Mouse (Mus musculus) MEL (cell line): ENCODE data around the gene Vwa8. TPM values are rescaled to one million over a fixed set of nuclear protein-coding genes. Genes with fewer than 3 reads are reported as not detected.

ENCODE experiments used
- DNase-seq: peaks from one replicate; pipeline ENCODE4 v3.0.0; 2011; ENCODE audit warnings: low read depth, low spot score
- H3K27ac ChIP-seq: 2 replicates; pipeline ENCODE4 v1.5.1; 2012; ENCODE audit warnings: low read depth, mild to moderate bottlenecking, control low read depth, low read length, moderate library complexity; ENCODE audit not compliant: control insufficient read depth
- H3K27me3 ChIP-seq, 2 experiments: fragments of 150-350 bp in 1 of 2; sonication (generic) in 1 of 2; 2 replicates each; pipeline ENCODE4 v1.6.1; 2012; ENCODE audit warnings: low read length in 2 of 2, mild to moderate bottlenecking in 2 of 2, improper control_type of control experiment in 1 of 2, moderate library complexity in 1 of 2; ENCODE audit not compliant: insufficient read depth in 2 of 2, control insufficient read depth in 1 of 2
- H3K36me3 ChIP-seq, 2 experiments: 2 replicates each; pipeline ENCODE4 v1.6.1; 2012 to 2014; ENCODE audit warnings: low read length in 2 of 2, improper control_type of control experiment in 1 of 2, inconsistent platforms in 1 of 2, mild to moderate bottlenecking in 1 of 2; ENCODE audit not compliant: insufficient read depth in 2 of 2, control insufficient read depth in 1 of 2
- H3K4me1 ChIP-seq, 2 experiments: fragments of 150-350 bp in 1 of 2; sonication (generic) in 1 of 2; 2 replicates each; pipeline ENCODE4 v1.6.1; 2012; ENCODE audit warnings: low read length in 2 of 2, improper control_type of control experiment in 1 of 2, mild to moderate bottlenecking in 1 of 2; ENCODE audit not compliant: insufficient read depth in 2 of 2, control insufficient read depth in 1 of 2
- H3K4me3 ChIP-seq, 2 experiments: fragments of 150-350 bp in 1 of 2; sonication (generic) in 1 of 2; 2 replicates each; pipeline ENCODE4 v1.5.1; 2012; ENCODE audit warnings: low read depth in 2 of 2, low read length in 2 of 2, mild to moderate bottlenecking in 2 of 2, moderate library complexity in 2 of 2, control low read depth in 1 of 2, improper control_type of control experiment in 1 of 2; ENCODE audit not compliant: control insufficient read depth in 1 of 2, insufficient read depth in 1 of 2
- H3K79me2 ChIP-seq: 2 replicates; pipeline ENCODE4 v1.6.1; 2012; ENCODE audit warnings: mild to moderate bottlenecking, low read length, moderate library complexity; ENCODE audit not compliant: control insufficient read depth, poor library complexity, insufficient read depth
- H3K9ac ChIP-seq: 2 replicates; pipeline ENCODE4 v1.6.1; 2012; ENCODE audit warnings: low read depth, mild to moderate bottlenecking, control low read depth, low read length, moderate library complexity; ENCODE audit not compliant: control insufficient read depth, poor library complexity, severe bottlenecking
- H3K9me3 ChIP-seq: fragments of 150-350 bp; sonication (generic); replicated peaks from 2 replicates; pipeline ENCODE4 v1.6.1; 2012; ENCODE audit warnings: mild to moderate bottlenecking, low read length, improper control_type of control experiment, moderate library complexity; ENCODE audit not compliant: insufficient read depth
- BHLHE40 ChIP-seq: IDR thresholded peaks from 2 replicates; pipeline ENCODE4 v1.6.1; 2012; ENCODE audit warnings: low read depth, mild to moderate bottlenecking, inconsistent platforms, low read length, improper control_type of control experiment, borderline replicate concordance
- CHD1 ChIP-seq: IDR thresholded peaks from 2 replicates; pipeline ENCODE4 v1.6.1; 2012; ENCODE audit warnings: low read depth, mild to moderate bottlenecking, inconsistent platforms, low read length, improper control_type of control experiment
- CTCF ChIP-seq, 3 experiments: IDR thresholded peaks in 2 of 3; conservative IDR thresholded peaks in 1 of 3; 2 replicates each; pipeline ENCODE4 v1.5.1; 2011 to 2012; ENCODE audit warnings: low read length in 3 of 3, low read depth in 2 of 3, mild to moderate bottlenecking in 2 of 3, improper control_type of control experiment in 1 of 3, inconsistent platforms in 1 of 3, mixed read lengths in 1 of 3, moderate library complexity in 1 of 3; ENCODE audit not compliant: control insufficient read depth in 1 of 3, insufficient read depth in 1 of 3, poor library complexity in 1 of 3, severe bottlenecking in 1 of 3
- ETS1 ChIP-seq: IDR thresholded peaks from 2 replicates; pipeline ENCODE4 v1.6.1; 2012; ENCODE audit warnings: low read depth, mild to moderate bottlenecking, inconsistent platforms, low read length, improper control_type of control experiment, moderate library complexity
- GABPA ChIP-seq: IDR thresholded peaks from 2 replicates; pipeline ENCODE4 v1.6.1; 2012; ENCODE audit warnings: low read depth, mild to moderate bottlenecking, inconsistent platforms, low read length, improper control_type of control experiment, moderate library complexity
- JUND ChIP-seq: IDR thresholded peaks from 2 replicates; pipeline ENCODE4 v1.6.1; 2011; ENCODE audit warnings: low read depth, mild to moderate bottlenecking, improper control_type of control experiment, low read length
- MAFK ChIP-seq: IDR thresholded peaks from 2 replicates; pipeline ENCODE4 v1.6.1; 2011; ENCODE audit warnings: low read depth, mild to moderate bottlenecking, low read length, improper control_type of control experiment, borderline replicate concordance
- MXI1 ChIP-seq: IDR thresholded peaks from 2 replicates; pipeline ENCODE4 v1.6.1; 2011; ENCODE audit warnings: mild to moderate bottlenecking, low read depth, low read length, improper control_type of control experiment
- MYB ChIP-seq: IDR thresholded peaks from 2 replicates; pipeline ENCODE4 v1.6.1; 2011; ENCODE audit warnings: mild to moderate bottlenecking, low read depth, low read length, improper control_type of control experiment
- NRF1 ChIP-seq: IDR thresholded peaks from 2 replicates; pipeline ENCODE4 v1.6.1; 2014; ENCODE audit warnings: low read depth, mild to moderate bottlenecking, inconsistent platforms, low read length, improper control_type of control experiment, moderate library complexity; ENCODE audit not compliant: poor library complexity, insufficient read depth, severe bottlenecking
- POLR2A ChIP-seq, 2 experiments: IDR thresholded peaks; 2 replicates each; pipeline ENCODE4 v1.6.1; 2011 to 2012; ENCODE audit warnings: low read length in 2 of 2, mild to moderate bottlenecking in 2 of 2, control low read depth in 1 of 2, improper control_type of control experiment in 1 of 2, low read depth in 1 of 2, moderate library complexity in 1 of 2; ENCODE audit not compliant: control insufficient read depth in 1 of 2, insufficient read depth in 1 of 2, poor library complexity in 1 of 2
- POLR2AphosphoS2 ChIP-seq: IDR thresholded peaks from 2 replicates; pipeline ENCODE4 v1.6.1; 2011; ENCODE audit warnings: low read length, improper control_type of control experiment
- POLR2AphosphoS5 ChIP-seq: IDR thresholded peaks from 2 replicates; pipeline ENCODE4 v1.6.1; 2012; ENCODE audit warnings: low read depth, borderline replicate concordance, mild to moderate bottlenecking, inconsistent platforms, low read length, moderate library complexity, mixed read lengths
- RAD21 ChIP-seq: IDR thresholded peaks from 2 replicates; pipeline ENCODE4 v1.6.1; 2011; ENCODE audit warnings: mild to moderate bottlenecking, low read depth, low read length, improper control_type of control experiment
- SMC3 ChIP-seq: IDR thresholded peaks from 2 replicates; pipeline ENCODE4 v1.6.1; 2011; ENCODE audit warnings: low read depth, low read length, improper control_type of control experiment
- TBP ChIP-seq: IDR thresholded peaks from 2 replicates; pipeline ENCODE4 v1.8.0; 2011; ENCODE audit warnings: low read depth, low read length, improper control_type of control experiment
- UBTF ChIP-seq: IDR thresholded peaks from 2 replicates; pipeline ENCODE4 v1.6.1; 2012; ENCODE audit warnings: low read depth, mild to moderate bottlenecking, inconsistent platforms, low read length, improper control_type of control experiment, moderate library complexity, borderline replicate concordance; ENCODE audit not compliant: insufficient read depth
- USF1 ChIP-seq: IDR thresholded peaks from 2 replicates; pipeline ENCODE4 v1.6.1; 2014; ENCODE audit warnings: low read depth, mild to moderate bottlenecking, inconsistent platforms, low read length, improper control_type of control experiment, moderate library complexity
- USF2 ChIP-seq, 2 experiments: IDR thresholded peaks; 2 replicates each; pipeline ENCODE4 v1.6.1; 2011 to 2012; ENCODE audit warnings: improper control_type of control experiment in 2 of 2, low read length in 2 of 2, borderline replicate concordance in 1 of 2, inconsistent platforms in 1 of 2, low read depth in 1 of 2, mild to moderate bottlenecking in 1 of 2; ENCODE audit not compliant: insufficient read depth in 1 of 2
- ZC3H11A ChIP-seq: IDR thresholded peaks from 2 replicates; pipeline ENCODE4 v1.6.1; 2012; ENCODE audit warnings: low read depth, mild to moderate bottlenecking, inconsistent platforms, low read length, improper control_type of control experiment
- ZKSCAN1 ChIP-seq: IDR thresholded peaks from 2 replicates; pipeline ENCODE4 v1.6.1; 2012; ENCODE audit warnings: low read depth, mild to moderate bottlenecking, inconsistent platforms, low read length, improper control_type of control experiment, moderate library complexity
- ZNF384 ChIP-seq: IDR thresholded peaks from 2 replicates; pipeline ENCODE4 v1.6.1; 2012; ENCODE audit warnings: low read depth, mild to moderate bottlenecking, inconsistent platforms, low read length, improper control_type of control experiment
- polyA plus RNA-seq, 2 experiments: library from polyadenylated mRNA; stranded (reverse) in 1 of 2; unstranded in 1 of 2; fragments of >175 nt in 1 of 2; fragments of >200 nt in 1 of 2; gene quantifications; 2 replicates each; pipeline versions ENCODE4 v1.2.1 to v1.2.4; 2012; ENCODE audit warnings: low replicate concordance in 2 of 2, low read depth in 1 of 2; ENCODE audit not compliant: insufficient read length in 2 of 2, insufficient read depth in 1 of 2, missing spikeins in 1 of 2
- total RNA-seq: library from RNA; depleted of rRNA; stranded (reverse); fragments of 300-350 nt; gene quantifications from 2 replicates; pipeline ENCODE4 v1.2.3, GENCODE M21; 2012

Vwa8 gene
- total and polyA plus RNA-seq, 3 experiments, result 12.4 to 19.6 TPM; not detected in 1

DNA sequence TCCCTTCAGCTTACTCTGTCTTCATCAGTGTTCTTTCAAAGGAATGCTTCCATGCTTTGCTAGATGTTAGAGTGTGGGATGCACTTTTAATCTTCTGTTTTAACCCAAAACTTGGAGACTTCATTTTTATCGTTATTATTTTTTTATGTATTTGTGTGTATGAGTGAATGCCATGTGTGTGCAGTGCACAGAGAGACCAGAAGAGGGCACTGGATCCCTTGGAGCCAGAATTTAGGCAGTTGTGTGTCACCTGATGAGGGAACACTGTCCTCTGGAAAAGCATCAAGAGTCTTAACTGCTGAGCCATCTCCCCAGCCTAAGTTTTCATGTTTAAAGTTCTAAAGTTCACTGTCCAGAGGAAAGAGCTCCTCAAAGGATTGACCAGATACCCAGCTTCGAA, 316.1 kb downstream of the Vwa8 start:
- no peak overlapping the region for H3K9ac ChIP-seq
- no peaks in the 10 kb centered on the region for H3K79me2 ChIP-seq
- peak; percentile 33; the same call in 1 of the 2 replicates for TF ChIP-seq SMC3
- no peak for TF ChIP-seq POLR2AphosphoS5
- no peak for TF ChIP-seq POLR2A (IDR thresholded peaks at IDR 0.05; ENCODE audit: control insufficient read depth in 1 of 2, insufficient read depth in 1 of 2, low read depth in 1 of 2, low read length in 2 of 2, poor library complexity in 1 of 2)
- no peak for TF ChIP-seq USF2 (IDR thresholded peaks at IDR 0.05; ENCODE audit: borderline replicate concordance in 1 of 2, insufficient read depth in 1 of 2, low read depth in 1 of 2, low read length in 2 of 2)
- TF ChIP-seq CTCF (IDR thresholded peaks at IDR 0.05 in 2 of 3, conservative IDR thresholded peaks at IDR 0.05 in 1 of 3; ENCODE audit: control insufficient read depth in 1 of 3, insufficient read depth in 1 of 3, low read depth in 2 of 3, low read length in 3 of 3, poor library complexity in 1 of 3, severe bottlenecking in 1 of 3), result peak; percentile 38 to 43 (median 43)
- TF ChIP-seq ZNF384, result no peak
- TF ChIP-seq MAFK, result no peak
- peak; percentile 44 for TF ChIP-seq RAD21
- TF ChIP-seq BHLHE40, result no peak
- TF ChIP-seq, all 39 proteins: peak for 3
- H3K27me3 ChIP-seq, result no peaks in the 10 kb centered on the region
- H3K9me3 ChIP-seq, result no peaks in the 10 kb centered on the region
- H3K4me1 ChIP-seq, result no peaks in the 10 kb centered on the region
- H3K4me3 ChIP-seq, result no peak overlapping the region
- peak; percentile 35 for DNase-seq
- no peak overlapping the region for H3K27ac ChIP-seq
- H3K36me3 ChIP-seq, result no peaks in the 10 kb centered on the region

GRCm38 (mm10) chr14:79174526-79174925, 325.7 kb downstream of the Vwa8 start:
- TF ChIP-seq UBTF (no peak), ZNF384 (no peak), ETS1 (no peak), CHD1 (no peak), MXI1 (no peak), TBP (no peak), USF1 (no peak), MYB (no peak), MAFK (no peak), POLR2AphosphoS2 (no peak), GABPA (no peak), JUND (no peak), NRF1 (no peak), ZKSCAN1 (no peak), ZC3H11A (no peak), USF2 (IDR thresholded peaks at IDR 0.05; ENCODE audit: borderline replicate concordance in 1 of 2, insufficient read depth in 1 of 2, low read depth in 1 of 2, low read length in 2 of 2) (no peak)
- Histone ChIP-seq H3K4me3 (no peak overlapping the region), H3K9me3 (no peaks in the 10 kb centered on the region), H3K27me3 (no peaks in the 10 kb centered on the region), H3K4me1 (no peaks in the 10 kb centered on the region), H3K27ac (no peak overlapping the region), H3K36me3 (no peaks in the 10 kb centered on the region; a peak in 1 of 4 replicates), H3K9ac (no peak overlapping the region), H3K79me2 (no peaks in the 10 kb centered on the region)
- DNase-seq, result no peak
